Mouse (Mus musculus): ENCODE results near the gene Stk36. TPM values are rescaled to one million over a fixed set of nuclear protein-coding genes. Genes with fewer than 3 reads are reported as not detected.

The Stk36 gene
- 3.5 and 4.7 TPM in 2 replicates for polyA plus RNA-seq (2012; rRNA removed; ENCODE audit: low replicate concordance)

DNA sequence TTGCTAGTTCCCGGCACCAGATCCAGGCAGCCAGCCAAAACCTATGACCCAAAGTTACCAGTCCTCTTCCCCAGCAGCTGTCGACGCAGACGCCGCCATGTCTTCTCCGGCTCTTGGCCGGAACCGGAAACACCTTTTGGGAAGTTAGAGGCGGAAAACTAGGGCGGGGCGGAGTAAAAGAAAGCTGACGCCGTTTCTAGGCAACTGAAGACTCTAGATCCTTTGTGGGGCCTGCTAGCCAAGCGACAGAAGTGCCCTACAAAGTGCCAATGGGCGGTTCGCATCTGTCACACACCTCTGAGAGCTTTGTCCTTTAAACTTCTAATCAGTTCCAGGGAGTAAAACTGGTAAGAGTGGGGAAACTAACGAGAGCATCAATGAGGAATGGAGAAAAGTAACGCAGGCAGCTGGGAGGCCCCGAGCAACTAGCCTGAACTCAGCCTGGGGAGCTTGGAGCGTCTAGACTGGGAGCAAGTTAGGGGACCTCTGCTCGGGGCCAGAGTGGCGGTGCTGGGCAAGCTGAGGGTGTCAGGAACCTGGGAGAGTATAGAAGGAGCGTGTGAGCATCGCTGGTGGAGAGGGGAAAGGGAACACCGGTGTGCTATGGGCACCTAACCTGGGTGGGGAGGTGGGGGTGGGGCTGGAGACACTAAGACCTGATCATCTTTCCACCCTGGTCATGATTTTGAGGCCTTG is at the start of gene Stk36, which contains the start of gene Rnf25:
Gene Stk36 (plus strand): TSS at position 179 of the 696 bp plus-strand sequence.
Gene Rnf25 (minus strand): TSS at position 131 of the 696 bp plus-strand sequence.

DNA sequence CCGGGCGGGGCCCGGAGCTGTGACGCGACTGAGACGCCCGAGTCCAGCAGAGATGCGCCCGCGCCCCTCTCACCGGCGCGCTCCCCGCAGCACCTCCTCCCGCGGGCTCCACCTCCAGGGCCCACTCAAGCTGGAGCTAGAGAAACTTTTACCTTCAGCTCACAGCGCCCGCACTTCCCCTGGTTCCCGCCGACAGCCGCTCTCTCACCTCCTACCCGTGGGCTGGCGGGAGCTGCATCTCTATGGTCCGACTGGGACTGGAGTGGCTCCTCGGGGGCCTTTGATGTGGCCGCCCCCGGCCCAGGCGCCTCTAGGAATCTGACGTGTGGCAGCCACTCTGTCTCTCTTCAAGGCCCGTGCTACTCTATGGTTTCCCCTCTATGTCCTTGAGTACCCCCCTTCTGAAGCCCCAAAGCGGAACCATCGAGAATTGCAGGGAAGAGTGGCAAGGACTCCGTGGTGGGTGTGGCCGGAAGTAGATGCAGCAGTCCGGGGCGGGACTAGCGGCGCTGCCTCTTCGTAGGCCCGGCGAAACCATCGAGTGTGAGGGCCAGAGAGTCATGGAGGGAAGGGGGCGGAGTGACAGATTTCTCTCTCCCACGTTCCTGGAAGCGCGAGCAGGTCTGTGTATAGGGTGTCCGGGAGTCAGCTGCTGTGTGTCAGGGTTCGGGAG is 13.3 kb upstream of the Stk36 start, which contains the start of the genes Zfp142 and Bcs1l:
Gene Zfp142 (minus strand): TSS at position 474 of the 673 bp plus-strand sequence.
Gene Bcs1l (plus strand): TSS at position 517 of the 673 bp plus-strand sequence.

DNA sequence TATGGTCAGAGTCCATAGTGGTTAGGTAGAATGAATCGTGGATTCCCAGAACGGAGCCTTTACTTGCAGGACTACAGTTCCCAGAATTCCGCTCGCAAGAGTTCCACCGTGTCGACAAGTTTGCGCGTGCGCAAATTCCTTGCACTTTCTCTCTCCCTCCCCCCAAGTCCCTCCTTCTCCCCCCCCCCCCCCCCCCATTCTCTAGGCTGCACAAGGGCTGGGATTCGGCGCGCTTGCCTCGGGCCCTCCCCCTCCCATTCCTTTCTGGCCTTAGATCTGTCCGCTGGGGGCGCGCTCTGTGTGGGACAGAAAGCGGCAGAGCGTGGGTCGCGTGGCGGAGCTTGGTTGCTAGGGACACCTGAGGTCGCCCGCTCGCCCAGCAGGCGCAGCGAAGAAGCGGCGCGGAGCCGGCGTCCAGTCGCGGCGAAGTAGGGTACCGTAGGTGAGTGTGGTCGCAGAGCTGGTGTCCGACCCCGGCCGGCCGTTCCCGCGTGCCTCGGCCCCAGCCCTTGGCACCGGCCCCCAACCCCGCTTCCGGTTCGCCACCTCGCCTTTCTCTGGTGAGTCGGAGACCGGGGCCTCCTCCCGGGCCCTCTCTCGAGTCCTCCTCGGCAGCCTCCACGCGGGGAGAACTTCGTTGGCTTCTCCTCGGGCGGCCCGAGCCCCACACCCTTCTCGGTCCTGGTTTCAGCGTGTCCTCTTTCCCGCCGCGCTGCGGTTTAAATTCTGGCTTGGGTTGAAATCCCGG is 60.4 kb downstream of the Stk36 start, which contains the start of gene Ttll4:
Gene Ttll4 (plus strand): TSS at position 298 of the 748 bp plus-strand sequence.

Other genes starting within 250 kb of the Stk36 start
- gene Catip, start 239.3 kb upstream of the Stk36 start, polyA plus RNA-seq (2012; rRNA removed; ENCODE audit: low replicate concordance) = 0.43 and 0.66 TPM in 2 replicates
- gene Slc11a1, start 226.2 kb upstream of the Stk36 start, polyA plus RNA-seq (2012; rRNA removed; ENCODE audit: low replicate concordance) = 78.2 and 92.6 TPM in 2 replicates
- gene Ctdsp1, start 209.9 kb upstream of the Stk36 start, polyA plus RNA-seq (2012; rRNA removed; ENCODE audit: low replicate concordance) = 175 and 185 TPM in 2 replicates
- 0.17 and 0.19 TPM in 2 replicates for gene Vil1, start 192.1 kb upstream of the Stk36 start, polyA plus RNA-seq (2012; rRNA removed; ENCODE audit: low replicate concordance)
- gene Cnot9, start 95.4 kb upstream of the Stk36 start, polyA plus RNA-seq (2012; rRNA removed; ENCODE audit: low replicate concordance) = 14.1 and 28.1 TPM in 2 replicates
- 18.1 TPM in 1 of 2 replicates, not detected in the other for gene Plcd4, start 58.6 kb upstream of the Stk36 start, polyA plus RNA-seq (2012; rRNA removed; ENCODE audit: low replicate concordance)
- 2.3 and 4.1 TPM in 2 replicates for gene Usp37, start 57.2 kb upstream of the Stk36 start, polyA plus RNA-seq (2012; rRNA removed; ENCODE audit: low replicate concordance)
- gene Zfp142, start 13.2 kb upstream of the Stk36 start, polyA plus RNA-seq (2012; rRNA removed; ENCODE audit: low replicate concordance) = 16.4 and 16.8 TPM in 2 replicates
- 15.4 and 35.9 TPM in 2 replicates for gene Bcs1l, start 13.2 kb upstream of the Stk36 start, polyA plus RNA-seq (2012; rRNA removed; ENCODE audit: low replicate concordance)
- gene Rnf25, start within 50 bp of the Stk36 start, polyA plus RNA-seq (2012; rRNA removed; ENCODE audit: low replicate concordance) = 36.2 and 68.0 TPM in 2 replicates
- gene Ttll4, start 60.3 kb downstream of the Stk36 start, polyA plus RNA-seq (2012; rRNA removed; ENCODE audit: low replicate concordance) = 18.3 and 26.3 TPM in 2 replicates
- gene Cyp27a1, start 112.1 kb downstream of the Stk36 start, polyA plus RNA-seq (2012; rRNA removed; ENCODE audit: low replicate concordance) = 20.0 and 31.0 TPM in 2 replicates
- 0.22 and 22.5 TPM in 2 replicates for gene Prkag3, start 147.8 kb downstream of the Stk36 start, polyA plus RNA-seq (2012; rRNA removed; ENCODE audit: low replicate concordance)
- 2.4 and 5.8 TPM in 2 replicates for gene Wnt6, start 170.4 kb downstream of the Stk36 start, polyA plus RNA-seq (2012; rRNA removed; ENCODE audit: low replicate concordance)
- gene Wnt10a, start 190.1 kb downstream of the Stk36 start, polyA plus RNA-seq (2012; rRNA removed; ENCODE audit: low replicate concordance) = 2.9 and 5.3 TPM in 2 replicates

Data from mammary gland, adult 2 months (tissue).